10 mouse cellular contexts compared by ENCODE assay signal in the genomic region with DNA sequence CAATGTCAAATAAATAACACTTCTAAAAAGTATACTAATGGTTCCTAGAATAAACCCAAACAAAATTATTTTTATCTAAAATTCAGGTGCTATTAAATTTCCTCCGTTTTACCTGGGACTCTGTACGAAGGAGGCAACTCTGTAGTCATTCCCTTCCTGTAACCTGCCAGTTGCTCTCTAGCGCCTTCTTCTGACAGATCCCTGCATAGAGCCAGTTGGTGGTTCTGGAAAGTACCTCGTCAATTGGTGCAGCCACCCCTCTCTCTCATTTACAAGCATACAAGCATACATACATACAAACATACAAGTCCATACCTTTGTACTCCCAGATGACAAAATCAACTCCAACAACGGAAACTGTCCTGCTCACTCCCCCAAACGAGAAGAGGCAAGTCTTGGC. TPM values are rescaled to one million over a fixed set of nuclear protein-coding genes. Genes with fewer than 3 reads are reported as not detected.
DNase-seq lines count a peak whose midpoint lies in the region; ATAC-seq and TF ChIP-seq lines count a peak whose summit lies in the region.
"Had no signal": no experiment of that assay in that cellular context is flagged by ENCODE, and none has a peak within 500 bp of the region (broad histone marks: within the 10 kb centered on the region; RNA-seq: fewer than 3 reads in every experiment).

No protein-coding gene starts in this region.

- H3K9me3 ChIP-seq in limb, embryonic 11.5 days (ENCODE audit: control insufficient read depth, low read length), result no peaks in the 10 kb centered on the region
- no peaks in the 10 kb centered on the region for H3K9me3 ChIP-seq in limb, embryonic 10.5 days (replicated peaks)
- no peaks in the 10 kb centered on the region for H3K9me3 ChIP-seq in ES-Bruce4 (replicated peaks; ENCODE audit: control insufficient read depth, insufficient read depth, low read length, poor library complexity, severe bottlenecking)
- H3K9me3 ChIP-seq: megakaryocyte, embryonic 14.5 days had no signal

- TF ChIP-seq EP300 in ES-Bruce4 (IDR thresholded peaks at IDR 0.05; ENCODE audit: insufficient read depth, low read depth, low read length), result no peak

- intact Hi-C loops in gastrocnemius, postnatal 14 days (cut with DNase I; ENCODE audit: low total_unique reads), result loop anchor here (10.0 kb wide), 1 partner anchor 339 kb away; no protein-coding TSS in a partner anchor

- DNase-seq in cerebellum, postnatal 36 days, result peak; percentile 27 to 29
- DNase-seq in cerebellum, adult 11 months, result no peak
- peak; percentile 52 for DNase-seq in limb, embryonic 11.5 days (ENCODE audit: low spot score)
- no peak for DNase-seq in limb, embryonic 10.5 days (ENCODE audit: low spot score)
- DNase-seq in thymus, postnatal 0 days (ENCODE audit: low spot score), result peak; percentile 18
- DNase-seq in gastrocnemius, postnatal 14 days, result no peak

- no peaks in the 10 kb centered on the region for H3K27me3 ChIP-seq in limb, embryonic 11.5 days (ENCODE audit: control insufficient read depth, insufficient read depth, low read length)
- no peaks in the 10 kb centered on the region for H3K27me3 ChIP-seq in limb, embryonic 10.5 days (ENCODE audit: low read depth, poor library complexity, severe bottlenecking)
- no peaks in the 10 kb centered on the region for H3K27me3 ChIP-seq in ES-Bruce4 (ENCODE audit: control insufficient read depth, insufficient read depth, low read length, poor library complexity, severe bottlenecking)

- TF ChIP-seq CTCF in ES-Bruce4 (IDR thresholded peaks at IDR 0.05; ENCODE audit: low read depth, low read length), result peak; percentile 54

- no peak overlapping the region for H3K4me3 ChIP-seq in limb, embryonic 11.5 days (ENCODE audit: low read depth, low read length)
- H3K4me3 ChIP-seq in limb, embryonic 10.5 days, result no peak overlapping the region
- H3K4me3 ChIP-seq in ES-Bruce4 (ENCODE audit: low read depth, low read length), result no peak overlapping the region
- H3K4me3 ChIP-seq: megakaryocyte, embryonic 14.5 days had no signal

- WGBS in limb, embryonic 11.5 days, result 22% methylated on average over 6 of the region's 6 CpGs
- WGBS in limb, embryonic 10.5 days, result 29% methylated on average over 6 of the region's 6 CpGs

- H3K9ac ChIP-seq in limb, embryonic 11.5 days (ENCODE audit: low read length), result no peak overlapping the region
- H3K9ac ChIP-seq in ES-Bruce4 (ENCODE audit: low read depth, poor library complexity, severe bottlenecking), result no peak overlapping the region

- TF ChIP-seq POLR2A in ES-Bruce4 (IDR thresholded peaks at IDR 0.05; ENCODE audit: insufficient read depth, low read length), result no peak

- no peak overlapping the region for H3K4me2 ChIP-seq in limb, embryonic 11.5 days (ENCODE audit: low read depth, severe bottlenecking)

- no peak for ATAC-seq in limb, embryonic 11.5 days (ENCODE audit: insufficient number of reproducible peaks, low FRiP score, low TSS enrichment, low read depth)
- ATAC-seq in granulocyte monocyte progenitor cell, adult 5-6 weeks (replicated peaks; ENCODE audit: poor library complexity, severe bottlenecking), result peak; percentile 70

- H3K27ac ChIP-seq in limb, embryonic 11.5 days (replicated peaks; ENCODE audit: low read depth, low read length), result no peak overlapping the region
- no peak overlapping the region for H3K27ac ChIP-seq in limb, embryonic 10.5 days
- H3K27ac ChIP-seq in ES-Bruce4 (ENCODE audit: insufficient read depth, low read length), result no peak overlapping the region

- no peaks in the 10 kb centered on the region for H3K4me1 ChIP-seq in limb, embryonic 11.5 days (ENCODE audit: control insufficient read depth, insufficient read depth, low read length)
- no peaks in the 10 kb centered on the region for H3K4me1 ChIP-seq in limb, embryonic 10.5 days
- no peaks in the 10 kb centered on the region for H3K4me1 ChIP-seq in ES-Bruce4 (ENCODE audit: control insufficient read depth, insufficient read depth, low read length)

- no peaks in the 10 kb centered on the region for H3K36me3 ChIP-seq in limb, embryonic 11.5 days (ENCODE audit: control insufficient read depth, insufficient read depth, low read length)
- H3K36me3 ChIP-seq in limb, embryonic 10.5 days, result no peaks in the 10 kb centered on the region
- H3K36me3 ChIP-seq in ES-Bruce4 (ENCODE audit: control insufficient read depth, insufficient read depth, low read length, poor library complexity, severe bottlenecking), result no peaks in the 10 kb centered on the region

RNA-seq across cellular contexts. Expression of a gene that starts 59.9 kb away (rescaled TPM):
- polyA plus RNA-seq in limb, embryonic 11.5 days (2014; fragmentation: Nextera tagmentation; extraction: Ambion mirVana), result not detected in 2 replicates
- 0.08 TPM in 1 of 2 replicates, not detected in the other for polyA plus RNA-seq in limb, embryonic 10.5 days (2016; fragmentation: Nextera tagmentation; extraction: Ambion mirVana)
- 0.24 and 0.27 TPM in 2 replicates for polyA plus RNA-seq in ES-Bruce4 (2011; ENCODE audit: insufficient read depth, insufficient read length, low read depth, missing spikeins)
- not detected in 2 replicates for total RNA-seq in granulocyte monocyte progenitor cell, adult 5-6 weeks (2014; fragmentation: Nextera tagmentation)
- total RNA-seq in granulocyte monocyte progenitor cell, adult 5-6 weeks (2017), result not detected in 2 replicates
- polyA plus RNA-seq in thymus, postnatal 0 days (2015; fragmentation: Nextera tagmentation; extraction: Ambion mirVana), result 0.09 TPM in 2 replicates
- total RNA-seq in gastrocnemius, postnatal 14 days (2021), result under 1 TPM in 1 of 2 experiments, not detected in 1; 0.16 TPM
- total RNA-seq: heart, postnatal 36 days had no signal

Comparison
In these comparisons a context has a peak if more than half of its experiments do, and no peak if none do; other contexts are left out.
1. DNase-seq: peak in cerebellum, postnatal 36 days (2 of 2), limb, embryonic 11.5 days (single experiment) and thymus, postnatal 0 days (single experiment); none in cerebellum, adult 11 months (single experiment), limb, embryonic 10.5 days (single experiment) and gastrocnemius, postnatal 14 days (single experiment).